Comparison of ENCODE assay signal across 17 mouse cellular contexts in genomic region chr3:75774253-75774652, GRCm38 (mm10).
"Had no signal": no experiment of that assay in that cellular context is flagged by ENCODE, and none has a peak within 500 bp of the region (broad histone marks: within the 10 kb centered on the region; RNA-seq: fewer than 3 reads in every experiment).

No protein-coding gene starts in this region.

- DNase-seq: left cerebral cortex, postnatal 4 days; liver; liver, embryonic 13.5 days; liver, postnatal 0 days; lung, adult 18-20 months; lung, adult 2 months; lung, embryonic 14.5 days; lung, postnatal 10 days; lung, postnatal 14 days; lung, postnatal 36 days; lung, postnatal 4 days; midbrain, embryonic 14.5 days had no signal

- ATAC-seq: liver, embryonic 12.5 days; liver, postnatal 0 days; lung, postnatal 0 days; midbrain, embryonic 13.5 days; midbrain, embryonic 15.5 days; midbrain, embryonic 16.5 days had no signal
